Mouse (Mus musculus): ENCODE data around the gene 1700012B09Rik. TPM values are rescaled to one million over a fixed set of nuclear protein-coding genes. Genes with fewer than 3 reads are reported as not detected.

Gene 1700012B09Rik
- polyA plus RNA-seq, 1 experiment from 2014 or later: not detected

- ATAC-seq (ENCODE audit: insufficient number of reproducible peaks, insufficient read depth, low FRiP score, low read depth): no peak
- no peak overlapping the region for H3K27ac ChIP-seq (ENCODE audit: low read length)
- H3K4me3 ChIP-seq (ENCODE audit: low read depth, low read length): no peak overlapping the region
- no peak overlapping the region for H3K4me2 ChIP-seq (replicated peaks; ENCODE audit: low read depth, low read length)
- no peaks in the 10 kb centered on the region for H3K36me3 ChIP-seq (ENCODE audit: control insufficient read depth, insufficient read depth, low read length)
- H3K27me3 ChIP-seq (ENCODE audit: control insufficient read depth, insufficient read depth, low read length): no peaks in the 10 kb centered on the region
- no peaks in the 10 kb centered on the region for H3K9me3 ChIP-seq (ENCODE audit: control insufficient read depth, low read depth, low read length)
- H3K9ac ChIP-seq (replicated peaks; ENCODE audit: low read depth, low read length): no peak overlapping the region
- WGBS: 79% methylated on average over 5 of the region's 5 CpGs
- no peaks in the 10 kb centered on the region; the same call in 1 of the 2 replicates for H3K4me1 ChIP-seq (ENCODE audit: control insufficient read depth, insufficient read depth, low read length)
Measured at GRCm38 (mm10) chr9:14721610-14722009, 49.2 kb downstream of the 1700012B09Rik start.

DNA sequence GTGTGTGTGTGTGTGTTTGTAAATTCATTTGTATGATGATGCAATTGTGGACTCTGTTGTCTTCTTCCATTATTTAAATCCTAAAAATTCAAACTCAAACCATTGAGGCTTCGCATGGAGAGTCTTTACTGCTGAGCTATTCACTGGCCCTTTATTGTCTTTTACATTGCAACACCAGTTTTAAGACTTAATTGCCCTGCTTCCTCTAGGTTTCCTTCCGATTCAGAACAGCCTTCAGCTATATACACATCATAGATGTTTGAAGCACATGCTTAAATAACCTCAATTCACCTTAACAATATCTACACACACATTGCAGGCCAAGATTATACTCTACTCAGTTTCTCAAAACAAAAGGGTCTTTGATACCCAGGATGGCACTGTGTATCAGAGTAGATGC, 50.4 kb downstream of the 1700012B09Rik start:
- Histone ChIP-seq H3K27me3 (ENCODE audit: control insufficient read depth, insufficient read depth, low read length) (no peaks in the 10 kb centered on the region), H3K4me2 (replicated peaks; ENCODE audit: low read depth, low read length) (no peak overlapping the region), H3K27ac (ENCODE audit: low read length) (no peak overlapping the region), H3K4me3 (ENCODE audit: low read depth, low read length) (no peak overlapping the region), H3K9me3 (ENCODE audit: control insufficient read depth, low read depth, low read length) (no peaks in the 10 kb centered on the region), H3K36me3 (ENCODE audit: control insufficient read depth, insufficient read depth, low read length) (no peaks in the 10 kb centered on the region), H3K4me1 (ENCODE audit: control insufficient read depth, insufficient read depth, low read length) (no peaks in the 10 kb centered on the region; the same call in 1 of the 2 replicates), H3K9ac (replicated peaks; ENCODE audit: low read depth, low read length) (no peak overlapping the region)
- ATAC-seq (ENCODE audit: insufficient number of reproducible peaks, insufficient read depth, low FRiP score, low read depth): no peak
- WGBS: 71% methylated on average over 2 of the region's 2 CpGs

DNA sequence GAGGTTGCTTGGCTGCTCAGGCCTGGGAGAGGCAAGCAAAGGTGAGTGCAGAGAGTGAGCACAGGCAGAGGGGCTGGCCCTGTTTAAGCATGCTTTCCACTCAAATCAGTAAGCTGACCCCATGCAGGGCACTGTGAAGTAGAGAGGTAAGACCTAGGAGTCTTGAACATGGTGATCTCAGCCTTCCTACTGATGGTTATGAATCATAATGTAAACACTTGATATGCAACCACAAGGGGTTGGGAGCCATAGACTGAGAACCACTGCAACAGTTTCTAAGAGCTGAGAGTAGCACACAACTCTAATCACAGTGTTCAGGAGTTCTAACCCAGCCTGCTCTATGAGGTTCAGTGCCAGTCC, 52.5 kb downstream of the 1700012B09Rik start:
- no peak overlapping the region for H3K4me2 ChIP-seq (replicated peaks; ENCODE audit: low read depth, low read length)
- no peak overlapping the region for H3K4me3 ChIP-seq (ENCODE audit: low read depth, low read length)
- ATAC-seq (ENCODE audit: insufficient number of reproducible peaks, insufficient read depth, low FRiP score, low read depth): 0 out of 2 replicates have a peak, but pooled peaks have one; percentile 49
- H3K27me3 ChIP-seq (ENCODE audit: control insufficient read depth, insufficient read depth, low read length): no peaks in the 10 kb centered on the region
- no peaks in the 10 kb centered on the region for H3K36me3 ChIP-seq (ENCODE audit: control insufficient read depth, insufficient read depth, low read length)
- no peaks in the 10 kb centered on the region for H3K9me3 ChIP-seq (ENCODE audit: control insufficient read depth, low read depth, low read length)
- no peaks in the 10 kb centered on the region; the same call in 1 of the 2 replicates for H3K4me1 ChIP-seq (ENCODE audit: control insufficient read depth, insufficient read depth, low read length)
- no peak overlapping the region for H3K27ac ChIP-seq (ENCODE audit: low read length)
- H3K9ac ChIP-seq (replicated peaks; ENCODE audit: low read depth, low read length): no peak overlapping the region

GRCm38 (mm10) chr9:14717689-14718331, 53.0 kb downstream of the 1700012B09Rik start:
- Histone ChIP-seq H3K27ac (ENCODE audit: low read length) (no peak overlapping the region), H3K9ac (replicated peaks; ENCODE audit: low read depth, low read length) (no peak overlapping the region), H3K27me3 (ENCODE audit: control insufficient read depth, insufficient read depth, low read length) (no peaks in the 10 kb centered on the region), H3K4me3 (ENCODE audit: low read depth, low read length) (no peak overlapping the region), H3K36me3 (ENCODE audit: control insufficient read depth, insufficient read depth, low read length) (no peaks in the 10 kb centered on the region), H3K4me1 (ENCODE audit: control insufficient read depth, insufficient read depth, low read length) (no peaks in the 10 kb centered on the region; the same call in 1 of the 2 replicates), H3K4me2 (replicated peaks; ENCODE audit: low read depth, low read length) (no peak overlapping the region), H3K9me3 (ENCODE audit: control insufficient read depth, low read depth, low read length) (no peaks in the 10 kb centered on the region)
- 0 out of 2 replicates have a peak, but pooled peaks have one; percentile 23 for ATAC-seq (ENCODE audit: insufficient number of reproducible peaks, insufficient read depth, low FRiP score, low read depth)
- WGBS: 46% methylated on average over 14 of the region's 14 CpGs

DNA sequence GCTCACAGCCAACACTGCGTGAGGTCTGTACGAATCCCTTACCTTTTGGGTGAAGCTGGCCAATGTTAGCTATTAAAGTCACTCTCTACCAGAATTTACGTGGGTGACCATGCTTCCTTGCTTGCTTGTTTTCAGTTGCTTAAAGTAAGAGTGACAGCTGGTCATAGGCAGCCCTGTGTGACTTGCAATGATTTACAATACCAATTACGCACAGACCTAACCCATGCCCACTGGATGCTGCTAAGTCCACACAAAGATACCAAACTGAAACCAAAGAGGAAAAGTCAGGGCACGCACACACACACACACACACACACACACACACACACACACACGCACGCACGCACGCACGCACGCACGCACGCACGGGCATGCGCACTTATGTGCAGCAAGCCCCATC, 55.6 kb downstream of the 1700012B09Rik start:
- H3K27me3 ChIP-seq (ENCODE audit: control insufficient read depth, insufficient read depth, low read length): no peaks in the 10 kb centered on the region
- H3K4me1 ChIP-seq (ENCODE audit: control insufficient read depth, insufficient read depth, low read length): no peaks in the 10 kb centered on the region; the same call in 1 of the 2 replicates
- H3K9me3 ChIP-seq (ENCODE audit: control insufficient read depth, low read depth, low read length): no peaks in the 10 kb centered on the region
- no peaks in the 10 kb centered on the region for H3K36me3 ChIP-seq (ENCODE audit: control insufficient read depth, insufficient read depth, low read length)
- H3K9ac ChIP-seq (replicated peaks; ENCODE audit: low read depth, low read length): no peak overlapping the region
- no peak for ATAC-seq (ENCODE audit: insufficient number of reproducible peaks, insufficient read depth, low FRiP score, low read depth)
- H3K4me2 ChIP-seq (replicated peaks; ENCODE audit: low read depth, low read length): no peak overlapping the region
- 88% methylated on average over 14 of the region's 15 CpGs for whole genome bisulfite sequencing
- H3K4me3 ChIP-seq (ENCODE audit: low read depth, low read length): no peak overlapping the region
- no peak overlapping the region for H3K27ac ChIP-seq (ENCODE audit: low read length)

DNA sequence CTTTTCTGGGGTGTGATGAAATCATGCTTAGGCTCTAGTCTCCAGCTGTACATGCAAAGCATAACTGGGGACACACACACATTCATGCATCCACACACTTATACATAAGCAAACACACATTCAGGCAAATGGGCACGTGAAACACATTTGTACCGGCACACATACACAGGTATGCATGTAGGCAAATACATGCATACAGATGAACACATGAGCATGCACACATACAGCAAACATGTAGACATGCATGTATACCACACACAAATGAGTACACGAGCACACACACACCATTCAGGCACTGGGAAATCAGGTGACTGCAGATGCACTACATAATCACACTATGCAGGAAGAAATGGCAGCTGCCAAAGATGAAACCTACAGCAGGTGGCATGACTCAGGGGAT, 59.9 kb downstream of the 1700012B09Rik start:
- WGBS: 89% methylated on average over 3 of the region's 3 CpGs
- no peak overlapping the region for H3K4me3 ChIP-seq (ENCODE audit: low read depth, low read length)
- no peak overlapping the region for H3K9ac ChIP-seq (replicated peaks; ENCODE audit: low read depth, low read length)
- H3K9me3 ChIP-seq (ENCODE audit: control insufficient read depth, low read depth, low read length): no peaks in the 10 kb centered on the region
- no peak for ATAC-seq (ENCODE audit: insufficient number of reproducible peaks, insufficient read depth, low FRiP score, low read depth)
- H3K27me3 ChIP-seq (ENCODE audit: control insufficient read depth, insufficient read depth, low read length): no peaks in the 10 kb centered on the region
- H3K4me2 ChIP-seq (replicated peaks; ENCODE audit: low read depth, low read length): no peak overlapping the region
- 0 out of 2 replicates have a peak, but pooled peaks cover under 1% of the 10 kb centered on the region for H3K4me1 ChIP-seq (ENCODE audit: control insufficient read depth, insufficient read depth, low read length)
- no peak overlapping the region for H3K27ac ChIP-seq (ENCODE audit: low read length)
- no peaks in the 10 kb centered on the region for H3K36me3 ChIP-seq (ENCODE audit: control insufficient read depth, insufficient read depth, low read length)

Other genes with a start within 250 kb of the 1700012B09Rik start
- 31.8 and 35.3 TPM in 2 replicates for gene Amotl1, start 126.0 kb downstream of the 1700012B09Rik start, polyA plus RNA-seq (2014; fragmentation: Nextera tagmentation; extraction: Ambion mirVana)
- 0.11 and 0.12 TPM in 2 replicates for gene Piwil4, start 30.3 kb downstream of the 1700012B09Rik start, polyA plus RNA-seq (2014; fragmentation: Nextera tagmentation; extraction: Ambion mirVana)
- 7.1 and 7.6 TPM in 2 replicates for gene Fut4, start 18.6 kb downstream of the 1700012B09Rik start, polyA plus RNA-seq (2014; fragmentation: Nextera tagmentation; extraction: Ambion mirVana)
- gene Mre11a, start 13.6 kb upstream of the 1700012B09Rik start, polyA plus RNA-seq (2014; fragmentation: Nextera tagmentation; extraction: Ambion mirVana): 29.6 and 33.1 TPM in 2 replicates
- gene Ankrd49, start 13.8 kb upstream of the 1700012B09Rik start, polyA plus RNA-seq (2014; fragmentation: Nextera tagmentation; extraction: Ambion mirVana): 47.0 and 49.6 TPM in 2 replicates
- gene Gpr83, start 89.2 kb upstream of the 1700012B09Rik start, polyA plus RNA-seq (2014; fragmentation: Nextera tagmentation; extraction: Ambion mirVana): 0.52 and 0.59 TPM in 2 replicates
- gene Izumo1r, start 132.9 kb upstream of the 1700012B09Rik start, polyA plus RNA-seq (2014; fragmentation: Nextera tagmentation; extraction: Ambion mirVana): not detected in 2 replicates

Data from stomach, embryonic 14.5 days (tissue).